Mouse (Mus musculus): ENCODE results near the gene Vamp8. TPM values are rescaled to one million over a fixed set of nuclear protein-coding genes. Genes with fewer than 3 reads are reported as not detected.
A peak's percentile ranks its signal among the peaks of the same experiment; 100 is the strongest.

Gene Vamp8
- polyA plus RNA-seq, 1 experiment from 2014 or later = 212 TPM

- Histone ChIP-seq H3K4me3 (ENCODE audit: low read depth, low read length) (no peak overlapping the region), H3K9me3 (replicated peaks; ENCODE audit: control insufficient read depth, low read length) (no peaks in the 10 kb centered on the region), H3K9ac (ENCODE audit: low read depth, low read length) (no peak overlapping the region), H3K27me3 (ENCODE audit: control insufficient read depth, insufficient read depth, low read depth, low read length) (no peaks in the 10 kb centered on the region), H3K4me2 (ENCODE audit: low read depth, low read length) (no peak overlapping the region), H3K36me3 (ENCODE audit: control insufficient read depth, insufficient read depth) (peaks cover 55% of the 10 kb centered on the region), H3K4me1 (ENCODE audit: control insufficient read depth, low read depth, low read length) (no peaks in the 10 kb centered on the region), H3K27ac (ENCODE audit: low read length) (no peak overlapping the region)
- ATAC-seq (ENCODE audit: low read depth) = peak; percentile 62; the same call in 1 of the 2 replicates
- WGBS (ENCODE audit: insufficient replicate concordance) = 41% methylated on average over 8 of the region's 8 CpGs
Observed at GRCm38 (mm10) chr6:72428036-72428435, 37.5 kb upstream of the Vamp8 start.

GRCm38 (mm10) chr6:72425646-72426045 lies 35.1 kb upstream of the Vamp8 start:
- WGBS (ENCODE audit: insufficient replicate concordance) = 84% methylated on average over 11 of the region's 11 CpGs

GRCm38 (mm10) chr6:72420901-72421300 lies 30.4 kb upstream of the Vamp8 start:
- Histone ChIP-seq H3K27me3 (ENCODE audit: control insufficient read depth, insufficient read depth, low read depth, low read length) (no peaks in the 10 kb centered on the region), H3K27ac (ENCODE audit: low read length) (no peak overlapping the region), H3K36me3 (ENCODE audit: control insufficient read depth, insufficient read depth) (peaks cover 34% of the 10 kb centered on the region), H3K4me1 (ENCODE audit: control insufficient read depth, low read depth, low read length) (peaks cover 24% of the 10 kb centered on the region), H3K9ac (ENCODE audit: low read depth, low read length) (no peak overlapping the region), H3K4me3 (ENCODE audit: low read depth, low read length) (no peak overlapping the region), H3K4me2 (ENCODE audit: low read depth, low read length) (no peak overlapping the region), H3K9me3 (replicated peaks; ENCODE audit: control insufficient read depth, low read length) (no peaks in the 10 kb centered on the region)
- ATAC-seq (ENCODE audit: low read depth) = no peak
- 78% methylated on average over 10 of the region's 10 CpGs for WGBS (ENCODE audit: insufficient replicate concordance)

More at GRCm38 (mm10) chr6:72425646-72426045, 35.1 kb upstream of the Vamp8 start:
- Histone ChIP-seq H3K4me2 (ENCODE audit: low read depth, low read length) (no peak overlapping the region), H3K36me3 (ENCODE audit: control insufficient read depth, insufficient read depth) (peaks cover 44% of the 10 kb centered on the region), H3K4me1 (ENCODE audit: control insufficient read depth, low read depth, low read length) (peaks cover 1% of the 10 kb centered on the region), H3K27ac (ENCODE audit: low read length) (no peak overlapping the region), H3K9me3 (replicated peaks; ENCODE audit: control insufficient read depth, low read length) (no peaks in the 10 kb centered on the region), H3K27me3 (ENCODE audit: control insufficient read depth, insufficient read depth, low read depth, low read length) (no peaks in the 10 kb centered on the region), H3K9ac (ENCODE audit: low read depth, low read length) (no peak overlapping the region), H3K4me3 (ENCODE audit: low read depth, low read length) (no peak overlapping the region)
- ATAC-seq (ENCODE audit: low read depth) = no peak

GRCm38 (mm10) chr6:72419806-72420205 lies 29.3 kb upstream of the Vamp8 start:
- Histone ChIP-seq H3K4me2 (ENCODE audit: low read depth, low read length) (no peak overlapping the region), H3K9me3 (replicated peaks; ENCODE audit: control insufficient read depth, low read length) (no peaks in the 10 kb centered on the region), H3K27me3 (ENCODE audit: control insufficient read depth, insufficient read depth, low read depth, low read length) (no peaks in the 10 kb centered on the region), H3K9ac (ENCODE audit: low read depth, low read length) (no peak overlapping the region), H3K4me1 (ENCODE audit: control insufficient read depth, low read depth, low read length) (peaks cover 28% of the 10 kb centered on the region), H3K4me3 (ENCODE audit: low read depth, low read length) (no peak overlapping the region), H3K27ac (ENCODE audit: low read length) (no peak overlapping the region), H3K36me3 (ENCODE audit: control insufficient read depth, insufficient read depth) (peaks cover 23% of the 10 kb centered on the region)
- WGBS (ENCODE audit: insufficient replicate concordance) = 52% methylated on average over 1 of the region's 1 CpGs
- ATAC-seq (ENCODE audit: low read depth) = no peak

GRCm38 (mm10) chr6:72418279-72418678 lies 27.8 kb upstream of the Vamp8 start:
- H3K27me3 ChIP-seq (ENCODE audit: control insufficient read depth, insufficient read depth, low read depth, low read length) = no peaks in the 10 kb centered on the region
- H3K27ac ChIP-seq (ENCODE audit: low read length) = peak overlapping the region; percentile 51; the same call in 1 of the 2 replicates
- H3K4me3 ChIP-seq (ENCODE audit: low read depth, low read length) = no peak overlapping the region
- H3K9ac ChIP-seq (ENCODE audit: low read depth, low read length) = 0 out of 2 replicates have a peak overlapping the region, but pooled peaks have one; percentile 4
- H3K36me3 ChIP-seq (ENCODE audit: control insufficient read depth, insufficient read depth) = peaks cover 10% of the 10 kb centered on the region
- H3K9me3 ChIP-seq (replicated peaks; ENCODE audit: control insufficient read depth, low read length) = no peaks in the 10 kb centered on the region
- H3K4me1 ChIP-seq (ENCODE audit: control insufficient read depth, low read depth, low read length) = peaks cover 35% of the 10 kb centered on the region
- H3K4me2 ChIP-seq (ENCODE audit: low read depth, low read length) = no peak overlapping the region; the same call in 1 of the 2 replicates
- WGBS (ENCODE audit: insufficient replicate concordance) = 26% methylated on average over 4 of the region's 4 CpGs
- peak; percentile 33; the same call in 1 of the 2 replicates for ATAC-seq (ENCODE audit: low read depth)

GRCm38 (mm10) chr6:72415964-72416772 lies 25.7 kb upstream of the Vamp8 start:
- H3K27ac ChIP-seq (ENCODE audit: low read length) = peak overlapping the region; percentile 79
- H3K9me3 ChIP-seq (replicated peaks; ENCODE audit: control insufficient read depth, low read length) = no peaks in the 10 kb centered on the region
- ATAC-seq (ENCODE audit: low read depth) = peak; percentile 41
- H3K4me2 ChIP-seq (ENCODE audit: low read depth, low read length) = peak overlapping the region; percentile 75
- no peak overlapping the region for H3K9ac ChIP-seq (ENCODE audit: low read depth, low read length)
- WGBS (ENCODE audit: insufficient replicate concordance) = 68% methylated on average over 7 of the region's 7 CpGs
- H3K36me3 ChIP-seq (ENCODE audit: control insufficient read depth, insufficient read depth) = peaks cover 3% of the 10 kb centered on the region
- no peaks in the 10 kb centered on the region for H3K27me3 ChIP-seq (ENCODE audit: control insufficient read depth, insufficient read depth, low read depth, low read length)
- peaks cover 35% of the 10 kb centered on the region for H3K4me1 ChIP-seq (ENCODE audit: control insufficient read depth, low read depth, low read length)
- peak overlapping the region; percentile 68 for H3K4me3 ChIP-seq (ENCODE audit: low read depth, low read length)

- peak overlapping the region; percentile 68 for H3K4me3 ChIP-seq (ENCODE audit: low read depth, low read length)
- no peaks in the 10 kb centered on the region for H3K27me3 ChIP-seq (ENCODE audit: control insufficient read depth, insufficient read depth, low read depth, low read length)
- H3K36me3 ChIP-seq (ENCODE audit: control insufficient read depth, insufficient read depth) = peaks cover 3% of the 10 kb centered on the region
- H3K9ac ChIP-seq (ENCODE audit: low read depth, low read length) = peak overlapping the region; percentile 75; the same call in 1 of the 2 replicates
- no peaks in the 10 kb centered on the region for H3K9me3 ChIP-seq (replicated peaks; ENCODE audit: control insufficient read depth, low read length)
- ATAC-seq (ENCODE audit: low read depth) = no peak
- H3K27ac ChIP-seq (ENCODE audit: low read length) = peak overlapping the region; percentile 52
- H3K4me2 ChIP-seq (ENCODE audit: low read depth, low read length) = peak overlapping the region; percentile 75
- 64% methylated on average over 5 of the region's 5 CpGs for WGBS (ENCODE audit: insufficient replicate concordance)
- H3K4me1 ChIP-seq (ENCODE audit: control insufficient read depth, low read depth, low read length) = peaks cover 32% of the 10 kb centered on the region
Observed at GRCm38 (mm10) chr6:72415181-72415580, 24.7 kb upstream of the Vamp8 start.

GRCm38 (mm10) chr6:72414076-72414756 lies 23.7 kb upstream of the Vamp8 start, which contains the start of gene Ggcx:
Ggcx (plus strand) TSS chr6:72414308.
- under 1% methylated on average over 33 of the region's 33 CpGs for WGBS (ENCODE audit: insufficient replicate concordance)
- peak within 1 kb of the TSS; percentile 75 for H3K4me2 ChIP-seq (ENCODE audit: low read depth, low read length)
- peak; percentile 88 for ATAC-seq (ENCODE audit: low read depth)
- no peaks in the 10 kb centered on the region for H3K27me3 ChIP-seq (ENCODE audit: control insufficient read depth, insufficient read depth, low read depth, low read length)
- no peaks in the 10 kb centered on the region for H3K9me3 ChIP-seq (replicated peaks; ENCODE audit: control insufficient read depth, low read length)
- peaks cover 3% of the 10 kb centered on the region for H3K36me3 ChIP-seq (ENCODE audit: control insufficient read depth, insufficient read depth)
- peak within 1 kb of the TSS; percentile 52 for H3K27ac ChIP-seq (ENCODE audit: low read length)
- H3K9ac ChIP-seq (ENCODE audit: low read depth, low read length) = peak within 1 kb of the TSS; percentile 75
- H3K4me3 ChIP-seq (ENCODE audit: low read depth, low read length) = peak within 1 kb of the TSS; percentile 68
- peaks cover 32% of the 10 kb centered on the region for H3K4me1 ChIP-seq (ENCODE audit: control insufficient read depth, low read depth, low read length)
